Mouse (Mus musculus) testis, postnatal 10 days (tissue): Measurements from ENCODE around the gene Ptprd.
"Not testable (repeated sequence)": the region's sequence is repeated elsewhere in the genome, so short reads cannot be mapped to it uniquely, and the experiment has no call there.

Experiments
- DNase-seq: peaks from one replicate; pipeline ENCODE4 v3.0.0; 2021; ENCODE audit warnings: low spot score

Ptprd gene

DNA sequence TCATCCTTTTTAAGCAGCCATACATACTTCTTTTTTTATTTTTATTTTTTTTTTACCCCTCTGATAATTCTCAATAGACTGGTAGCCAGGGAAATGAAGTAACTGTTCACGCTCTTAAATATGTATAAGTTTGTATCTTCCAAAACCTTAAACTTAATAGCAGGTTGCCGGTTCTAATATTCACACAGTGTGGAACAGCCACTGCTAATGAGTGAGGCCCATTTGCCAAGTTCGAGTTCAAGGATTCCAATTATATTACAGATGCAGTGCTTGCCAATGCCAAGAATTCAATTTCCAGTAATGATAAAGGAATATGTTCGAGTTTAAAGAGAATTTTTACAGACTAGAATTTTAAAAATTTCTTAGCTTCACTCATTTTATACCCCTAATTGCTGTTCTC, 322.3 kb downstream of the Ptprd start:
- no peak for DNase-seq

DNA sequence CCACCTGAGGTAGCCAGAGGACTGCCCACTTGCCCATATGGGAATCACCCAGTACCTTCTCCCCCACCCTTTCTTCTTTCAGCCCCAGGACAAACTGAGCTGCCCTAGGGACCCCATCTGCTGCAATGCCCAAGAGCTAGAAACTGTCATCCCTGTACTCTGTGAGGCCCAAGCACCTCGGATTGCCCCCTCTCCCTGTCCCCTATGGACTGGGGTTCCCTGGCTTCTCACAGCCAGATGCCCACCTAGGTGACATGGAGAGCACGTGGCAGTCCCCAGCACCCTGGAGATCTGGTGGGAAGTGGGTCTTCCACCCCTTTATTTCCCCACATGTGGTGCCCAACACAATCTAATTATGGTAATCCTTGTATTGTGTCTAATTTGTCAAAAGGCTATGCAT, 331.5 kb downstream of the Ptprd start:
- no peak for DNase-seq

DNA sequence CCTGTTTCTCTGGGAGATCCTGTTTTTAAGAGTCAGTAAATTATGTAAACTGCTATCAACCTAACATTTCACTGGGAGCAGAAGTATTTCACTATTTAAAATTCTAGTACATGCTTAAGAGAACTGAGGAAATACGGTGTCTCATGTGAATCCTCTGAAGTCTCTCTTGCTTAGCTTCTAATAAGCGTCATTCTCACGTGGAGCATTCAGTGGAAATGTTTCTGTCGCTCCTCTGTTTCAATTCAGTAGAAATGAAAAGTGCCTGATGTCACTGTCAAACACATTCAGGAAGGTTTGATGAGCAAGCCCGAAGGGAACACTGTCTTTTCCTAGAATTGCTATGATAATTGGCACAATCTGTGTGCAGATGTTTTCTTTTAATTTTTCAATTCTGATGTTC, 350.5 kb downstream of the Ptprd start:
- DNase-seq = no peak

DNA sequence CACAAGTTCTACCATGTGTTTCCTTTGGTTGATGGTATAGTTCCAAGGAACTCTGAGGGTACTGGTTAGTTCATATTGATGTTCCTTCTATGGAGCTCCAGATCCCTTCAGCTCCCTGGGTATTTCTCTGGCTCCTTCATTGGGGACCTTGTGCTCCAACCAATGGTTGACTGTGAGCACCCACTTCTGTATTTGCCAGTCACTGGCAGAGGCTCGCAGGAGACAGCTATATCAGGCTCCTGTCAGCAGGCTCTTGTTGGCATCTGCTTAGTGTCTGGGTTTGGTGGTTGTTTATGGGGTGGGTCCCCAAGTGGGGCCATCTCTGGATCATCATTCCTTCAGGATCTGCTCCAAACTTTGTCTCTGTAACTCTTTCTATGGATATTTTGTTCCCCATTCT, 414.4 kb downstream of the Ptprd start:
- DNase-seq = not testable (repeated sequence)

DNA sequence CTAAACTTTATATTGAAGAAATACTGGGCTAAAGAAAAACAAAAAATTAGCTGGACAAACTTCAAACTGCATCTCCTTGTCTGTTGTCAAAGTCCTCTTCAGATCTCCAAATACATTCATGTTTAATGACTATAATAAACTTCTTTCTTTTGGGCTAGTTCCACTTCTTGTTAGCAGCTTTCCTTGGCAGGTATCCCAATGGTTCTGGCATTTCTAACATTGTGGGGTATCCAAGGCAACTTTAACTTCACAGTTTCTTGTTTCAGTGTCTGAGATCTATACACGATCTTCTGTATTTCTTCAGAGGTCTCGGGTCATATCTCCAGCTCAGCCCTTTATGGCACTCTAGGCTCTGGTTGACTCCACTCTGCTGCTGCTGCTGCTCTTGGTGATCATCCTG, 434.5 kb downstream of the Ptprd start:
- no peak for DNase-seq

DNA sequence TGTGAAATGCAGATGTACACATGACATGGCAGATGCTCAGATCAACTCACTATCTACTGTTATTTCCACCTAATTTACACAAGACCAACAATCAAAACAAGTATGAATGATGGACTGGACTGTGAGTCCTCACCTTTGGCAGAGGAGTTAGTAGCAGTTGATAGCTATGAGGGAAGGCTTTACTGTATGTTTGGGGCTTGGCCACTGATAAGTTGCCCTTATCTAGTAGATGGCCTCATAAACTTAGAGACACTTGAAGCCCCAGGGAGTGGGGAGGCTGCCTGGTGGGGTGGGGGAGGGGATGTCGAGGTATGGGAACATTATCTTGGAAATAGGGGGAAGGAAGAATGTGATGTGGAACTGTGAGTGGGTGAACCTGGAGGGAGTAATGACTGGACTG, 448.0 kb downstream of the Ptprd start:
- no peak for DNase-seq

DNA sequence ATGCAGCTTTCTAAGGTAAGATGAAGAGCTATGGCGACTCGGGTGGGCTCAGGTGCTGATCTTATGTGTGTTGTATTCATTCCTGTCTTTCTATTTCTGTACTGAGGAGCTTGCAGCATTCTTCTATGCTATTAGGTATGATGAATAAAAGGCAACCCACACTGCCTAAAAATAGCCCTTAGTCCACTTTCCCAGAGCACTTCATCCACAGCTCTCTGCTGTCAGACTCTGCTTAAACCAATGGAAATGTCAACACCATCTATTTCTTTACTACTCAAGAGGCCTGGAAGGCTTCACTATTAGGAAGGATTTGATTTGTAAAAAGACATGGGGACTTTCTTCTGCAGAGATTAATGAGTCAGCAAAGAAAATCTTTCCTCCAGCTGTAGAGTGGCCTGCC, 468.4 kb downstream of the Ptprd start:
- DNase-seq = no peak

DNA sequence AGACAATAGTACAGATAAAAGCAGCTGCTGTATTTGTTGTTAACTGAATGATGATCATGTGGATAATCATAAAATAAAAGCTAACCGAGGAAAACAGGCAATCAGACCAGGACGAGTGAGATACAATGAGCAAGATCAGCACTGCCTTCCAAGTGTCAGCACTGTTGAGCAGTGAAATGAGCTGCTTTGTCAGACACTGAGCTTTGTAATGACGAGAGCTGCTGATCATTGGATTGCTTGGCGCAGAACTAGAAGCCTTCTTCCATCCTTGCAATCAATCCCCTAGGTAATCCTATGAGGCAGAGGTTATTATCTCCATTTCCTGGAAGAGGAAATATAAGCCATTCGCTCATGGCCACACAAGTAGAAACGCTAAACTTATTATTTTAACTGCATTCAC, 489.9 kb downstream of the Ptprd start:
- no peak for DNase-seq

DNA sequence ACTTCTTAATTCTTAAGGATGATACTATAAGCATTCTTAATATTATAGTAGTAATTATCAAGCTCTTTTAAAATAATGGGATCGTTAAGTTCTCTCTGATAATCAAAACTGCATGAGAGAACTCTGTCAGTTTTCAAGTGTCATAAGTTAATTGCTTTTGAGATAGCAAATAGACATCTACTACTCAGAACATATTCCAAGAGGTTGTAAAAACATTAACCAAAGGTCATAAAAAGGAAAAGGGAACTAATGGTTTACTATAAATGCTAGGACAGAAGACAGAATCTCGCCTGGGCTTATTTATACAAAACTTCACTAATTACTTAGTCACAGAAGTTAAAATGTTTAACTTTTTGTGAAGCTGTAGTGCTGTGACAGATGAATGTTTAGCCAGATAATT, 494.0 kb downstream of the Ptprd start:
- no peak for DNase-seq

DNA sequence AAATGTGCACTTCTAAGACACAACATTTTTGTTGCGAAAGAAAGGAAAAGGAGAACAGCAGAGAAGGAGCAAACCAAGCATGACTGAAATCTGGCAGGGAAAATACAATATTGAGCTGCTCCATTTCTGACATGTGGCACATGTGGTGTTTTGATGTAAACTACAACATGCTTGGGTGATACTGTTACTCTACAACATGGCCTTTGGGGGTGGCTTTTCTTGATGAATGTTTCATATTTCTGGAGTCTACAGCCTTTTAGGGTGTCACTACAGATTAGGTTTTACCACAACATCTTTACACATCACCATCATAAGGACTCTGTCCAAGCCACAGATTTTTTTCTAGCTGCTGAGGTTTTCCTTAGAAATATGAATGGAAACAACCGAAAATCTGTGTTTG, 501.5 kb downstream of the Ptprd start:
- DNase-seq = no peak

DNA sequence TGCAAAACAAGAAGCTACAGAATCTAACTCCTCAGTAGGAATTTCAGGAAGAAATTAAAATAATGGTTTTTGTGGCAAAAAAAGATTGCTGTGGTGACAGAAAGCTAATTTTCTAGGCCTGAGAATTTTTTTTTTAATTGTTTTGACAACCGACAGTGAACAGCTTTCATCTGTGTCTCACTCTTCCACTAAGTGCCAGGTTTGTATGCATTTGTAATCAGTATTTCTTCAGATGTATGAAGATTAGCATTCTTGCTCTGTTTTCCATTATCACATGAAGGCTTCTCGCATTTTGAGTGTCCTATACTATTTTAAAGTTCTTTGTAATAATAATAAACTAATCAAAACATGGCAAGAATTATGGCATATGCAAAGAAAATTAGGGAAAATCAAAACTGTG, 513.5 kb downstream of the Ptprd start:
- no peak for DNase-seq

DNA sequence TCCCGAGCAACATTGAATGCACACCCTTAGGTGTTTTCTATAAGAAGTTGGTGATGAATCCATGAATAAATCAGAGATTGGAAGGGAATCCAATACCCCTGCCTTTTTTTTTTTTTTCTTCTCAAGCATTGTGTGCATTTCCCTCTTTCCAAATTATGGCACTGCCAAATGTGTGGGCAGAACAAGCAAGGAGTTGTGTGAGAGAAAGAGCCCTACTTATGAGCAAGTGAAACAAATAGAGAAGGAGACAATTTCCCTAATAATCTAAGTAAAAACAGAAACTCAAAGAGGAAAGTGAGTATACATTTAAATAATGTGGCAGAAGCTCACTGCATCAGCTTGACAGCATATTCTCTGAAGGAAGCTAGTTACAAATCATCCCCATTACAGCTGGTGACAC, 536.0 kb downstream of the Ptprd start:
- DNase-seq = no peak

DNA sequence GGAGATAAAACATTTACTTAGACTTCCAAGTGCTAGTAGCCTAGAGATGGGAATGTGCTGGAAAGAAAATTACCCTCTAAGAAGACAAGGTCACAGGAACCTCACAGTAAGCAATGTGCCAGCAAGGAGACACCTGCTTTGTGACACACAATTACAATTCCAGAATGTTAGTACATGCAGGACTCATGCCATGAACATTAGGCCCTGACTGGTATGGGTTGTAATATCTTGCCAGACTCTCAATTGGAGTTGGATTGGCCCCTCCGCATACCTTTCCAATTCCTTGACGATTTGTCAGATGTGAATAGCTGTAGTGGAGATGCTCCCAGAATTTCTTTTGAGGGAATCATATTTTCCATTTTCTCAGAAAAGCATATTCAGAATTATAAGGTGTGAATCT, 547.0 kb downstream of the Ptprd start:
- no peak for DNase-seq

DNA sequence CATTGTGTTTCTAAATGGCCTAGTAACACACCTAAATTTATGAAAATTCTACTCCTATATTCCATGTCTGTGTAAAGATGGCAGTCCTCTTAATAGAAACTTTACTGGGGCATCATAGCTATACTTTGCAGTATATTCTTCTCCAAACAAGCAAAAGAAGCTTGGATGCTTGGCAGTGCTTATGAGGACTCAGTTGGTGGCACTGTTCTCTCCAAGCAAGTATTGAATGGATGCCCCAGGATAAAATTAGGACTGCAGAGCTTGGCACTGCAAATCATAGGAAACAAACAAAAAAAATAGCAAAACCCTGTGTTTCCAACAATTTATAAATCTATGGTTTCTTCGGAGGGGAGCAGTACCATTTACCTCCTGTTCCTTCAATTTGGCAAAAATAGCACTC, 549.5 kb downstream of the Ptprd start:
- no peak for DNase-seq

DNA sequence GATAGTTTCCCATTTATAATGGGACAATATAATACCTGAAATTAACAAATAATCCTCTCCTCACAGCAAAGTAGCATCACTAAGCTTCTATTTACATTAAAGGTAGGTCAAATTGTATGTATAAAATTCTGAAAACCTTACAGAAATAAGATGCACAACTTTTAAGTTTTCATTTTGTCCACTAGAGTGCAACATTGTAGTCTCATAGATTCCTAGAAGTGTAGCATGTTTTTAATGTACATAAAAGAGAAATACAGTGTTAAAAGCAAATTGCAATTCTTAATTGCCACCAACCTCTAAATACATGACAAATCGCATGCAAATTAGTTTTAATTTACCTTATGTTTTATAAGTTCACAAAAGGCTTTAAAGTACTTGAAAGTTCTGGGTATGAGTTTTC, 556.1 kb downstream of the Ptprd start:
- DNase-seq = no peak

DNA sequence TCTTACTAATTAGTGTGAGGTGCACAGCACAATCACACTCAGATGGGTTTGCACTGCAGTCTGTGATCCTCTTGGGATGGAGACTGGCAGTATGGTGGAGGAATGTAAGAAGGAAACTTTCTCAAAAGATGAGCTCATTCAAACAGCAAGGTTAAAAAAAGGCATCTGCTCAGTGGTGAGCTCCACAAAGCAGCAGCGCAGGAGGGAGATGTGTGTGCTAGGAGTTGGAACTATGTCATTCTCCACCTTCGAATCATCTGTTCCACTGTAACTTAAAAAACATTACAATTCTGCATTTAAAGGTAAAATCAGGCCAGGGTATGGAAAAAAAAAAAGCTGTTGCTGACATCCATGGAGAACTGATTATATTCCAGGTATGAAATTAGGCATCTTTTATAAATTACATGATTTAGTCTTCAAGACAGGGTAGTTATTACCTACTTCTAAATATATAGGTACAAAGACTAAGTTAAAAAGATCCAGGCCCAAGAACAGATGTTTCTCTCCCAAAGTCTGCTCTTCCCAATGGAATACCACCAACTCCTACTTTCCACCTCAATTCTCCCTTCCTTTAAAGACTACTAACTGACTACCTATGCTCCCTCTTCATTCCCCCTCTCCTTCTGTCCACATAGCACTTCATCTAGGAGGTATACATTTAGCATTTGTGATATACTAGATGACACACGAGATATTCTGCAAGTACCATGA, 562.0 kb downstream of the Ptprd start:
- no peak for DNase-seq

DNA sequence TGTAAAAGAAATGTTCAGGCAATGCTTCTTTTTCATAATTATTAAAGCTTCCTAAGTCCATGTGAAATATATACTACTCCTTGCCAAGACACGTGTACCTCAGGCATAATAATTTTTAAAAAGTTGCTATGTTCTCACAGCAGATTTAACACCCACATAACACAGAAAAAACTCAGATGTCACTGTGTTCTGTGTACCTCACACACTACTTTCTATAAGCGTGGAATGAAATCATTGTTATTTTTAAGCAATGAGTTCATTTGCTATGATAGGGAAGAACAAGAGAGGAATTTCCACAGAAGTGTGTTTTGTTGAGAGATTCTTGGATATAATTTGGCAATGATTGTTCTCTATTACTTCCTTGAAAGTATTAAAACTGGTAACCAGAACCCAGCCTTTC, 562.9 kb downstream of the Ptprd start:
- DNase-seq = no peak

DNA sequence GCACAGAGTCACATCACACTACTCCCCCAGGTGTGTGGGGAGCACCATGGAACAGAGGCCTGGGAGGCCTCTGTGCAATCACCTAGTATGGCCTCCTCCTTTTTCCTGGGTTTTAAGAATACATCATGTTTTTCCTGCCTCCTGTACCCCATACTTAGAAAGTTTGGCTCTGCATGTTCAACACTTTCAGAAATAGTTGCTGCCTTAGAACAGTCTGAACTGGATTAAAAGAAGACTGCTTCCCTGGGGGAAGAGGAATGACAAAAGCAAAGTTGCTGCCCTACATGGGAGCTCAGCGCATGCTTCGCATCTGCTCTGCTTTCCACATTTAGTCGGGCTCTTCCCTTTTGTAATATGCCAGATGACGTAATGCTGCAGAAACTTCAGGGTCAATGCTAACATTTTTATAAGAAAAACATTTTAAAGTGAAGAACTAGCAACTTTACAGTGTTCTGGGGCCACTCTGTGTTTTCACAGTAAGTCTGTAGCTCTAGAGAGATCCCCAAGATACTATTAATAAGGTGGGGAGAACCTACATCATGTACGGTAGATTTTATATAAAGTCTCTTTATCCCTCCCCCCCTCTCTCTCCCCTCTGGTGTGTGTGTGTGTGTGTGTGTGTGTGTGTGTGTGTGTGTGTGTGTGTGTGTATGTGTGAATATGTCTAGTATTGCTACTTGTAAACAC, 564.2 kb downstream of the Ptprd start:
- DNase-seq = no peak

DNA sequence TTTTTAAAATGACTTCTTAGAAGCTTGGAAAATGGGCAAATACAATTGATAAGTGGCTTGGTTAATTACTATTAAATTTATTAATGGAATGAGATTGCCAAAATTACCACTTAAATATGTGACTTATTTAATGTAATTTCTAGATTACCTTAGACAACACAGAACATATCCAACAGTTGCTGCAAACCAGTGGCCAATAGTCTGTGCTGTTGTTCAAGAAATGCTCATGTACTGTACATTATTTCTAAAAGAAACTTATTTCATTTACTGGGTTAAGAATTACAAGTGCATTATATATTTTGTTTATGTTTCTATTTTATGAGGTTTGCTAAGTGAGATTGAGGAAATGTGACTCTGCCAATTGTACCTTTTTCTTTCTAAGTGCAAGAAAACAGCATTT, 567.3 kb downstream of the Ptprd start:
- DNase-seq = peak; percentile 38

DNA sequence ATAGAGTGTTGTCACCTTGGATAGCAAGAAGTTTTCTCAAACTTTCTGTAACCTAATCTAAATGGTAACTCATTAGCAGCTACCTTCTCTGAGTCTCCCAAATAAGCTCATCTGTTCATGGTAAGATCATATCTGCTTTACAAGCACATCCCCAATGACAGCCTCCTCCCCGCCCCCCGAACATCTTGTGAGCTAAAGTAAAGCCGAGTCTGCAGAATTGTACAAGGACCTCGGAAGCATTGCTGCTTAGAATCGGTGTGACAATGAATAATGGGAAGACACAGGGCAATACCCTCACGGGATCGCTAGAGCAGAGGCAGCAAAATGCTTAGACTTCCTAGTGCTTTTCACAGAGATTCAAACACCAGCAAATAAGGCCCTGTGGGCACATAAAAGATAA, 571.7 kb downstream of the Ptprd start:
- no peak for DNase-seq

DNA sequence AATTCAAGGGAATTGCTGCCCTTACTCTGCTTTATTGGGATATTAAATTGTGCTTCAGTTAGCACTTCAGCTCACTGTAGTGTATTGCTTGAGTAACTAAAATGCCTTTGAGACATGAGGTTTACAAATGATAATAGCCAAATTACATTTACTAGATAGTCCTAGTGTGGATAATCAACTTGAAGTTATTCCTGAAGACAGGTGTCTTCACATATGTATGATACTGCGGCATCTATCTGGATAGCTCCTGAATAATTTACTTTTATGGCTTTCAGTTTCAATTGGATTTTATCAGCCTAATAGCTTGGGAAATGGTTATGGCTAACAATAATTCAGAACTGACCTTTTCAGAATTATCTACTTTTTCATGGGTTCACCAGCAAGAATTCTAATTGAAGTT, 598.6 kb downstream of the Ptprd start:
- no peak for DNase-seq

DNA sequence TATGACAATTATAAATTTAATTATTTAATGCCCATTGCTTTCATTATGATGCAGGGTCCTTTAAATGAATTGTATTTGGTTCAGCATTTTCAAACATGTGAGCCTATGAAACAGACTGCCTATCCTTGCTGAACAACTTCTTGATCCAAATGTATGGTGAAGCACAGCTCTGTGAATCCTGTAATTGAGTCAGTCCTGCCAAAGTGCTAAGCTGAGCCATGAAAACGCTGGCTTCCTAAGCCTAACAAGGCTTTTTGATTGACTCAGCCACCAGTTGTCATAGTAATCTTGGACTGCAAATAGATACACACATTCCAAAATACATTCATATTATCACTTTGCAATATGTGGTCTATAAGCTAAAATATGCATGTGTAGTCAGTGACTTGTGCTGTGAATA, 625.1 kb downstream of the Ptprd start:
- DNase-seq = no peak

DNA sequence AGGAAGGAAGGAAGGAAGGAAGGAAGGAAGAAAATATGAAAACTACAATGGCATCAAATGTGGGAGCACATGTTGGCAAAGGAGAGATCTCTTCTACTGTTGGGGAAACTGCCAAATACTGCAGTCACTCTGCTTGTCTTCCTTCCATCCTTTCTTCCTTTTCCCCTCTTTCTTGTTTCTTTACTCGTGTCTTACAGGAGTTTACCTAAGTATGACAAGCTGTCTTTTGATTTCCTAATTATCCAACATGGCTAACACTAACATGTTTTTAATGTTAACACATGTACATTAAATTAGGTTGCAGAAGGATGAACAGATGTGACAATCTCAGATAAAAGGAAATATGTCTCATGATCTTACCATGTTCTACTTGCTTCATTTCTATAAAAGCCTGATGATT, 625.5 kb downstream of the Ptprd start:
- no peak for DNase-seq
